Mouse (Mus musculus): ENCODE measurements around the gene Rrp1b. TPM values are rescaled to one million over a fixed set of nuclear protein-coding genes. Genes with fewer than 3 reads are reported as not detected.

The Rrp1b gene
- total and polyA plus RNA-seq, 3 experiments, result 78.6 to 84.1 TPM; not detected in 1

GRCm38 (mm10) chr17:32036509-32037438 lies 874 bp downstream of the Rrp1b start (continued):
- TF ChIP-seq NELFE (IDR thresholded peaks at IDR 0.05; ENCODE audit: low read depth, low read length), result peak; percentile 38; the same call in 1 of the 2 replicates
- no peak for TF ChIP-seq TAL1 (IDR thresholded peaks at IDR 0.05; ENCODE audit: low read length)

GRCm38 (mm10) chr17:32040263-32040662 lies 4.4 kb downstream of the Rrp1b start:
- Histone ChIP-seq H3K4me1 (ENCODE audit: control insufficient read depth in 1 of 2, insufficient read depth in 2 of 2, low read length in 2 of 2) (peaks cover 2 to 24% of the 10 kb centered on the region in 2 experiments; a peak in 3 of 4 replicates), H3K9me3 (replicated peaks; ENCODE audit: insufficient read depth, low read length) (no peaks in the 10 kb centered on the region), H3K9ac (ENCODE audit: control insufficient read depth, low read depth, low read length, poor library complexity, severe bottlenecking) (no peak overlapping the region), H3K36me3 (ENCODE audit: control insufficient read depth in 1 of 2, insufficient read depth in 2 of 2, low read length in 2 of 2) (peaks cover 21 to 35% of the 10 kb centered on the region in 2 experiments), H3K27me3 (ENCODE audit: control insufficient read depth in 1 of 2, insufficient read depth in 2 of 2, low read length in 2 of 2) (no peaks in the 10 kb centered on the region), H3K27ac (ENCODE audit: control insufficient read depth, low read depth, low read length) (no peak overlapping the region), H3K79me2 (ENCODE audit: control insufficient read depth, insufficient read depth, low read length, poor library complexity) (peaks cover 87% of the 10 kb centered on the region), H3K4me3 (ENCODE audit: control insufficient read depth in 1 of 2, insufficient read depth in 1 of 2, low read depth in 2 of 2, low read length in 2 of 2) (no peak overlapping the region)
- TF ChIP-seq GATA1 (IDR thresholded peaks at IDR 0.05; ENCODE audit: low read depth, low read length), result no peak
- no peak for TF ChIP-seq E2F4 (IDR thresholded peaks at IDR 0.05; ENCODE audit: borderline replicate concordance, low read depth, low read length)
- TF ChIP-seq SIN3A (IDR thresholded peaks at IDR 0.05; ENCODE audit: low read length), result peak; percentile 30; the same call in 1 of the 2 replicates
- 0 out of 2 replicates have a peak, but pooled peaks have one; percentile 50 for TF ChIP-seq MXI1 (IDR thresholded peaks at IDR 0.05; ENCODE audit: low read depth, low read length)
- TF ChIP-seq MAX (IDR thresholded peaks at IDR 0.05; ENCODE audit: low read length), result peak; percentile 19; the same call in 1 of the 2 replicates
- no peak for TF ChIP-seq MAZ (IDR thresholded peaks at IDR 0.05; ENCODE audit: low read depth, low read length)
- peak; percentile 49 for DNase-seq (ENCODE audit: low read depth, low spot score)

- Histone ChIP-seq H3K9ac (ENCODE audit: control insufficient read depth, low read depth, low read length, poor library complexity, severe bottlenecking) (no peak overlapping the region), H3K27ac (ENCODE audit: control insufficient read depth, low read depth, low read length) (no peak overlapping the region), H3K9me3 (replicated peaks; ENCODE audit: insufficient read depth, low read length) (no peaks in the 10 kb centered on the region), H3K27me3 (ENCODE audit: control insufficient read depth in 1 of 2, insufficient read depth in 2 of 2, low read length in 2 of 2) (no peaks in the 10 kb centered on the region), H3K4me3 (ENCODE audit: control insufficient read depth in 1 of 2, insufficient read depth in 1 of 2, low read depth in 2 of 2, low read length in 2 of 2) (no peak overlapping the region), H3K4me1 (ENCODE audit: control insufficient read depth in 1 of 2, insufficient read depth in 2 of 2, low read length in 2 of 2) (no peaks in the 10 kb centered on the region), H3K36me3 (ENCODE audit: control insufficient read depth in 1 of 2, insufficient read depth in 2 of 2, low read length in 2 of 2) (peaks cover 2 to 48% of the 10 kb centered on the region in 2 experiments), H3K79me2 (ENCODE audit: control insufficient read depth, insufficient read depth, low read length, poor library complexity) (peaks cover 34% of the 10 kb centered on the region)
- no peak for DNase-seq (ENCODE audit: low read depth, low spot score)
- TF ChIP-seq ETS1 (IDR thresholded peaks at IDR 0.05; ENCODE audit: low read depth, low read length) (no peak), EP300 (IDR thresholded peaks at IDR 0.05; ENCODE audit: low read depth in 1 of 2, low read length in 2 of 2) (no peak), POLR2AphosphoS2 (IDR thresholded peaks at IDR 0.05; ENCODE audit: low read length) (no peak), MYC (IDR thresholded peaks at IDR 0.05; ENCODE audit: low read depth, low read length) (no peak), USF2 (IDR thresholded peaks at IDR 0.05; ENCODE audit: borderline replicate concordance in 1 of 2, insufficient read depth in 1 of 2, low read depth in 1 of 2, low read length in 2 of 2) (no peak), UBTF (IDR thresholded peaks at IDR 0.05; ENCODE audit: borderline replicate concordance, insufficient read depth, low read depth, low read length) (no peak), CHD2 (IDR thresholded peaks at IDR 0.05; ENCODE audit: low read length) (no peak), MYB (IDR thresholded peaks at IDR 0.05; ENCODE audit: low read depth, low read length) (no peak), MEF2A (IDR thresholded peaks at IDR 0.05; ENCODE audit: extremely low read depth, insufficient replicate concordance, low read depth, low read length, poor library complexity, severe bottlenecking) (no peak)
Observed at GRCm38 (mm10) chr17:32046541-32046940, 10.6 kb downstream of the Rrp1b start.
